Mouse (Mus musculus) forebrain, embryonic 16.5 days (tissue): ENCODE measurements around the gene Mepe. TPM values are rescaled to one million over a fixed set of nuclear protein-coding genes. Genes with fewer than 3 reads are reported as not detected.
A peak's percentile ranks its signal among the peaks of the same experiment; 100 is the strongest.

Source experiments
- ATAC-seq: fragments of 200-750 bp; cut with Nextera tagmentation; 2 replicates; pipeline ENCODE4 v1.8.0; 2017; ENCODE audit warnings: mild to moderate bottlenecking, moderate library complexity
- H3K27ac ChIP-seq: fragments of 300-500 bp; sonication (generic); 2 replicates; pipeline ENCODE4 v1.5.1; 2014; ENCODE audit warnings: low read length, control low read depth
- H3K27me3 ChIP-seq: fragments of 300-500 bp; sonication (generic); replicated peaks from 2 replicates; pipeline ENCODE4 v1.6.1; 2014; ENCODE audit warnings: low read length; ENCODE audit not compliant: control insufficient read depth, insufficient read depth
- H3K36me3 ChIP-seq: fragments of 300-500 bp; sonication (generic); 2 replicates; pipeline ENCODE4 v1.6.1; 2014; ENCODE audit not compliant: control insufficient read depth, insufficient read depth
- H3K4me1 ChIP-seq: fragments of 300-500 bp; sonication (generic); replicated peaks from 2 replicates; pipeline ENCODE4 v1.6.1; 2014; ENCODE audit warnings: low read length; ENCODE audit not compliant: control insufficient read depth, insufficient read depth
- H3K4me2 ChIP-seq: fragments of 300-500 bp; sonication (generic); 2 replicates; pipeline ENCODE4 v1.6.1; 2014; ENCODE audit warnings: mild to moderate bottlenecking, low read length, control low read depth
- H3K4me3 ChIP-seq: fragments of 300-500 bp; sonication (generic); replicated peaks from 2 replicates; pipeline ENCODE4 v1.5.1; 2014; ENCODE audit warnings: mild to moderate bottlenecking, low read length, control low read depth
- H3K9ac ChIP-seq: fragments of 300-500 bp; sonication (generic); replicated peaks from 2 replicates; pipeline ENCODE4 v1.6.1; 2014; ENCODE audit warnings: low read depth, low read length, control low read depth
- H3K9me3 ChIP-seq: fragments of 300-500 bp; sonication (generic); 2 replicates; pipeline ENCODE4 v1.6.1; 2016; ENCODE audit warnings: low read length; ENCODE audit not compliant: control insufficient read depth
- WGBS: fragments of 180-500 bp; shearing (Covaris S2); extraction: QIAGEN DNeasy Blood & Tissue Kit; methylation state at CpG from one replicate; pipeline ENCODE4 v1.1.7; 2014; 5-methylcytosine and 5-hydroxymethylcytosine counted together
- polyA plus RNA-seq: library from polyadenylated mRNA; unstranded; fragments of >200 nt; fragmentation: Nextera tagmentation; extraction: Ambion mirVana; gene quantifications from 2 replicates; pipeline ENCODE4 v1.2.1, GENCODE M21; 2015

Gene Mepe
- polyA plus RNA-seq: not detected in 2 replicates

DNA sequence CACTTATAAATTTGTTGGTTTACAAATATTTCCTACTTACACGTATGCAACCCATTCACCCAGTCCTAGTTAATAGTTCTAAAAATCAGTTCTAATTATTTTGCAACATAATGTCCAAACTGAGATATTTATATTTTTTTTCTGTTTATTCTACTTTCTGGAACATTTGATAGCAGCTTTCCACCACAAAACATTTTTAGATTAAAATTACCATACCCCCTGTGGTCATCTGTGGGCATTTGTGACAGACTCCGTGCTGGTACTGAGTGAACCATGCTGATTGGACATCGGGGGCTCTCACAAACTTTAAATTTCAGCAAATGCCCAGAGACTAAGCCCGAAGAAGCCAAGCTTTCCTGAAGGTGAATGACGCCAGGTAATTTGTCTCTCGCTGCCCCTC, at the start of gene Mepe:
Mepe (plus strand) TSS at position 301 of the 400 bp plus-strand sequence.
- Histone ChIP-seq H3K36me3 (no peaks in the 10 kb centered on the region), H3K9me3 (no peaks in the 10 kb centered on the region), H3K4me2 (no peak within 1 kb of the TSS), H3K9ac (no peak within 1 kb of the TSS), H3K4me1 (no peaks in the 10 kb centered on the region), H3K4me3 (no peak within 1 kb of the TSS), H3K27me3 (no peaks in the 10 kb centered on the region), H3K27ac (no peak within 1 kb of the TSS)
- ATAC-seq: no peak
- WGBS: 85% methylated on average over 6 of the region's 6 CpGs

DNA sequence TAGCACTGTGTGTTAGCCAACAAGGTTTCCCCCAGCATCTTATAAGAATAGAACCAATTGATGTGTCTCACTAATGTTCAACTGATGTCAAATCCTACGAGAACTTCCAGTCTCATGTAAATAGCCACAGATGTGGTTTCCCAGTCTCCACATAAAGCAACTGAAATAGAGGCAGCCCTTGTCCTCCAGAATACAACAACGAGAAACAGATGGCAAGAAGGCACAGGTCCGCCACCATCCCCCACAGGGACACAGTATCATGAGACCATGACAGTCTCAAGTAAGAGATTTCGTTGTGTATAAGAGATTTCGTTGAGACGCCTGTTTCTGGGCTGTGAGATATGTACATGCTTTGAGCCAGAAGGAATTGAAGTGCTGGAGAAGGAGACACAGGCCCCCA, 30.9 kb upstream of the Mepe start:
- no peak for ATAC-seq
- WGBS: 81% methylated on average over 6 of the region's 6 CpGs

DNA sequence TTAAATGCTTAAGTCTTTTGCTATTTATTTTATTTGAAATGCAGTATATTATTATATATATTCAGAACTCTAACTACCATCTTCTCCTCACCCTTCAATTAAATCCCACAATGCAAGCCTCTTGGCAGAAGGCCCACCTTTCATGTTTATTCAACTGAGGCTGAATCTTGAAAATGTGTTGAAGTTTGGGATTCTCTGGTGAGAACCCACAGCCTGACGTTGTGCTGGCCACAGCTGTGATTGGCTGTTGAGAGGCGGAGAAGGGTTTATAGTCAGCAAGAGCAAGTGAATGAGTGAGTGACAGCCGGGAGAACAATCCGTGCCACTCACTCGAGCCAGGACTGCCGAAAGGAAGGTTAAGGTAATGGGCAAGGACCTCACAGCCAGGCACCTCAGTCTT, 26.1 kb upstream of the Mepe start, which contains the start of gene Ibsp:
Ibsp (plus strand) TSS at position 178 of the 400 bp plus-strand sequence.
- Histone ChIP-seq H3K27ac (no peak within 1 kb of the TSS; the same call in 1 of the 2 replicates), H3K27me3 (no peaks in the 10 kb centered on the region), H3K4me1 (peaks cover 7% of the 10 kb centered on the region), H3K4me2 (0 out of 2 replicates have a peak within 1 kb of the TSS, but pooled peaks have one; percentile 1), H3K9ac (no peak within 1 kb of the TSS), H3K4me3 (no peak within 1 kb of the TSS), H3K36me3 (no peaks in the 10 kb centered on the region), H3K9me3 (no peaks in the 10 kb centered on the region)
- 22% methylated on average over 6 of the region's 6 CpGs for WGBS
- ATAC-seq: peak; percentile 87

More for the DNA sequence above, 30.9 kb upstream of the Mepe start:
- Histone ChIP-seq H3K9ac (no peak overlapping the region), H3K27ac (no peak overlapping the region), H3K4me1 (peaks cover 5% of the 10 kb centered on the region), H3K36me3 (no peaks in the 10 kb centered on the region), H3K27me3 (no peaks in the 10 kb centered on the region), H3K9me3 (no peaks in the 10 kb centered on the region), H3K4me2 (no peak overlapping the region), H3K4me3 (no peak overlapping the region)

DNA sequence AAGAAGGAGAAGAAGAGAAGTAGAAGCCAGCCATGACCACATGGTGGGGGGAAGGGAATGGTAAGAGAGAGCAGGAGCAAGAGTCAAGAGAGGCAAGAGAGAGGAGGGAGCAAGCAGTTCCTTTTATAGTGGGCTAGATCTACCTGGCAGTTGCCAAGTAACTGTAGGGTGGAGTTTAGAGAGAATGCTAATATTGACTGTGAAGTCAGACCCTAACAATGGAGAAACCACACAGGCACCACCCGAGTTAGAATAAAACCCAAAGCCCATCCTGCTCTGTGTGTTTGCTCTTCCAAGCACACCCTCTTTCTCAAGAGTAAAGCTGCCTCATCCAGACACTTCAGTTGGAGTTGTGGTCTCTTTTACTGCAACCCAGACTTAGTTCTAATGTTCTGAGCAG, 11.1 kb upstream of the Mepe start:
- Histone ChIP-seq H3K4me2 (no peak overlapping the region), H3K9ac (no peak overlapping the region), H3K4me3 (no peak overlapping the region), H3K4me1 (no peaks in the 10 kb centered on the region), H3K36me3 (no peaks in the 10 kb centered on the region), H3K27ac (no peak overlapping the region), H3K9me3 (no peaks in the 10 kb centered on the region), H3K27me3 (no peaks in the 10 kb centered on the region)
- no peak for ATAC-seq
- 65% methylated on average over 1 of the region's 1 CpGs for WGBS

DNA sequence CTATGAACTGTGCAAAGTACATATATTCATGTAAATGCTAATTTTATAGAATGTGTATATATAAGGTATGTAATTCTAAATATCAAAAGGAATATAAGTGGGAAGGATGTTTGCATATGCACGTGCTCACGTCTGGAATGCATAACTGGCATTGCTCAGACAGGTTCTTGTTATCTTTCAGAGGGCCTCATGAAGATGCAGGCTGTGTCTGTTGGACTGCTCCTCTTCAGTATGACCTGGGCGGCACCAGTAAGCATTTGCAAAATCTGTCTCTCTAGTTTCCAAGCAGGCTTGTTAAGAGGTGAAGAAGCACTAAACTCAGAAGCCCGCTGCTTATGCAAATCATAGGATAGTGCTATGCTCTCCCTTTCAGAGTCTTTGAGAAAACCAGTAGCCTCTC, 1.8 kb downstream of the Mepe start:
- Histone ChIP-seq H3K4me3 (no peak overlapping the region), H3K4me1 (no peaks in the 10 kb centered on the region), H3K9ac (no peak overlapping the region), H3K4me2 (no peak overlapping the region), H3K36me3 (no peaks in the 10 kb centered on the region), H3K9me3 (no peaks in the 10 kb centered on the region), H3K27me3 (no peaks in the 10 kb centered on the region), H3K27ac (no peak overlapping the region)
- no peak for ATAC-seq
- 79% methylated on average over 4 of the region's 4 CpGs for WGBS

DNA sequence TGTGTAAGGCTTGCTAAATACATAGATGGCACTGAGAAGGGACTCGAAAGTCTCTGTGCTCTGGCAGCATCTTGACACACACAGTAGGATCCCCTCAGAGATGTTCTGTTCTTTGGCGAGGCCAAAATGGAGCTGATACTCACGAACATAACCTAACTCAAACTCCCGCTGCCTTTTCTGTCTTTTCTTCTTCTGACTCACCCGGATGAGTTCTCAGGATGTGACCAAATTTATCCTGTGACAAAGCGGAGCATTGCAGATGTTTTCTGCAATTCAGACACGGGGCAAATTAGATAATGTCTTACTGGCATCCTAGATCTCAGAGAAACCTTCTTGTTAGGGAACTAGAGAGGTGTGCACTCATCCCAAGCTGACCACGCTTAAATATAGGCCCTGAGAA, 2.3 kb downstream of the Mepe start:
- Histone ChIP-seq H3K4me1 (no peaks in the 10 kb centered on the region), H3K9ac (no peak overlapping the region), H3K4me3 (no peak overlapping the region), H3K4me2 (no peak overlapping the region), H3K27ac (no peak overlapping the region), H3K36me3 (no peaks in the 10 kb centered on the region), H3K9me3 (no peaks in the 10 kb centered on the region), H3K27me3 (no peaks in the 10 kb centered on the region)
- no peak for ATAC-seq
- 89% methylated on average over 8 of the region's 8 CpGs for WGBS

DNA sequence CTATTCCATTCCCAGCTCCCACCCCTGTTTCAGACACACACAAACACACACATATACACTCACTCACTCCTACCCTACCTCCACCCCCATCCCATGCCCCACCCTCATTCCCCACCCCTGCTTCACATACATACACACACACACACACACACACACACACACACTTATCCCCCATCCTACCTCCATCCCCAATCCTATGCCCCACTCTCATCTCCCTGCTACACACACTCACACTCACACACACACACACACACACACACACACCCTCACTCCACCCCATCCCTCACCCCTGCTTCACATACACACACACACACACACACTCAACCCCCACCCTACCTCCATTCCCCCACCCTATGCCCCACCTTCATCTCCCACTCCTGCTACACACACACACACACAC, 2.7 kb downstream of the Mepe start:
- Histone ChIP-seq H3K9ac (no peak overlapping the region), H3K4me1 (no peaks in the 10 kb centered on the region), H3K4me3 (no peak overlapping the region), H3K36me3 (no peaks in the 10 kb centered on the region), H3K27ac (no peak overlapping the region), H3K9me3 (no peaks in the 10 kb centered on the region), H3K27me3 (no peaks in the 10 kb centered on the region), H3K4me2 (no peak overlapping the region)
- no peak for ATAC-seq

DNA sequence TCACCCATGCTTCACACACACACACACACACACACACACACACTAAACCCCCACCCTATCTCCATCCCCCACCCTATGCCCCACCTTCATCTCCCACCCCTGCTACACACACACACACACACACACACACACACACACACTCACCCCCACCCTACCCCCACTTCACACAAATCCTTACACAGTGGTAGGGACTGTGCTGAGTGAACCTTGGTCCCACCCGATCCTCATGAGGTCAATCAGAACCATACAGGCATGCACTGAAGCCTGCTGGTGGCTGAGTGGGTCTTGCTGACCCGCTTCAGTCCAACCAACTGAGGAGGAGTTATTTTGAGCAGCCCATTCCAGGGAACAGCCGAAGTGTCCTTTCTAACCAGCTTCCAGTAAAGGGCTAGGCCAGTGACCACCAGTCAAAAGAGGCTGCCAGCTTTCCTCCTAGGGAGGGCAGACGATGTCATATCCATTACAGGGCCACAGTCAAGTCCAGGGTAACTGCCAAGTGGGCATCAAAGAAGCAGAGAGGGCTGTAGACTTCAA, 3.3 kb downstream of the Mepe start:
- WGBS: 69% methylated on average over 4 of the region's 4 CpGs
- Histone ChIP-seq H3K9me3 (no peaks in the 10 kb centered on the region), H3K27me3 (no peaks in the 10 kb centered on the region), H3K27ac (no peak overlapping the region), H3K9ac (no peak overlapping the region), H3K4me3 (no peak overlapping the region), H3K36me3 (no peaks in the 10 kb centered on the region), H3K4me2 (no peak overlapping the region), H3K4me1 (0 out of 2 replicates have a peak, but pooled peaks cover 4% of the 10 kb centered on the region)
- ATAC-seq: no peak

DNA sequence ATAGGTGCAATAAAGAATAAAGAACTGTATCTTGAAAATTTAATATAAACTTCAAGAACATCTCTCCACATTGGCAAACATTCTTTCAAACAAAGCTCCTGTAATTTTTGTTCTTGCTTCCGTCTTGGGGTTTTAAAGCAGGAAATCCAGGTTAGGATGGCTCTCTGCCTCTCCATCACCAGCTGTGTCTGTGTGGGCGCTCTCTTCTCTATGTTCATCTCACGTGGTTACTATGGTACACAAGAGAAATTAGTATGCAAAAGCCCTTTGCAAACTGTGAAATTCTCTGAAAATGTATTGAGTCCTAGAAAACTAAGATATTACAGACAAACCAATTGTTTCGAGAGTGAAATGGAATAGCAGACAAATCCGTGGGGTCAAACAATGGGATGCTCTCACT, 4.3 kb downstream of the Mepe start:
- Histone ChIP-seq H3K9ac (no peak overlapping the region), H3K36me3 (no peaks in the 10 kb centered on the region), H3K4me1 (0 out of 2 replicates have a peak, but pooled peaks cover 4% of the 10 kb centered on the region), H3K4me2 (no peak overlapping the region), H3K27me3 (no peaks in the 10 kb centered on the region), H3K4me3 (no peak overlapping the region), H3K9me3 (no peaks in the 10 kb centered on the region), H3K27ac (no peak overlapping the region)
- WGBS: 78% methylated on average over 5 of the region's 5 CpGs
- ATAC-seq: no peak

DNA sequence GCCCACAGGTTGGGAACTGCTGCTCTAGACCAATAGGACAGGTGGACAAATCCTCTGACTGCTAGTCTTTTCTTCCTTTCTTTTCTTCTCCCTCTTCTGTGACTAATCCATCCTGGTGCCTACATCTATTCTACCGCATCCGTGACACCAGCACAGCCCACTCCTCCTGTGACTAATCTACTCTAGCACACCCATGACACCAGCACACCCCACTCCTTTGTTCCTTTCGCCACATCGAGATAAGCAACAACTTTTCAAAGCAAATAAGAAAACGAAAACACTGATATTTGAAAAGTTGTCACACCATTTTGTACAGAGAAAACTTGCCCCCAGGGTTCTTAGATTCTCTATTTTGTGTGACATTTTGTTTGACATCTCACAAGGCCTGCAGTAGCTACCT, 5.0 kb downstream of the Mepe start:
- 69% methylated on average over 5 of the region's 5 CpGs for WGBS
- H3K36me3 ChIP-seq: no peaks in the 10 kb centered on the region
- H3K27ac ChIP-seq: no peak overlapping the region
- no peak overlapping the region for H3K9ac ChIP-seq
- no peak for ATAC-seq
- no peaks in the 10 kb centered on the region for H3K27me3 ChIP-seq
- H3K4me2 ChIP-seq: no peak overlapping the region
- H3K9me3 ChIP-seq: no peaks in the 10 kb centered on the region
- 0 out of 2 replicates have a peak, but pooled peaks cover 4% of the 10 kb centered on the region for H3K4me1 ChIP-seq
- H3K4me3 ChIP-seq: no peak overlapping the region
